Mouse (Mus musculus): ENCODE data around the gene Plxnc1. TPM values are rescaled to one million over a fixed set of nuclear protein-coding genes. Genes with fewer than 3 reads are reported as not detected.
A peak's percentile ranks its signal among the peaks of the same experiment; 100 is the strongest.

Gene Plxnc1
- total and polyA plus RNA-seq, 2 experiments = 2.7 to 13.9 TPM

GRCm38 (mm10) chr10:94808275-94808674 lies 136.4 kb downstream of the Plxnc1 start:
- Histone ChIP-seq H3K27ac (replicated peaks; ENCODE audit: insufficient read depth, low read depth, low read length) (no peak overlapping the region), H3K9ac (ENCODE audit: low read depth, low read length) (no peak overlapping the region), H3K4me3 (ENCODE audit: insufficient read depth, low read depth, low read length) (no peak overlapping the region), H3K27me3 (ENCODE audit: control insufficient read depth, insufficient read depth, low read length) (no peaks in the 10 kb centered on the region), H3K36me3 (ENCODE audit: control insufficient read depth, insufficient read depth, low read length) (no peaks in the 10 kb centered on the region), H3K79me2 (ENCODE audit: control insufficient read depth, insufficient read depth, low read length) (no peaks in the 10 kb centered on the region), H3K4me1 (ENCODE audit: control insufficient read depth, insufficient read depth, low read length) (0 out of 2 replicates have a peak, but pooled peaks cover 2% of the 10 kb centered on the region)
- no peak for TF ChIP-seq CTCF (IDR thresholded peaks at IDR 0.05; ENCODE audit: low read depth, low read length)
- TF ChIP-seq POLR2A (IDR thresholded peaks at IDR 0.05; ENCODE audit: extremely low read depth, insufficient read depth, low read length) = no peak
- DNase-seq (ENCODE audit: extremely low read depth, low read depth, low spot score) = no peak
- 79% methylated on average over 6 of the region's 6 CpGs for WGBS

- H3K4me1 ChIP-seq (ENCODE audit: control insufficient read depth, insufficient read depth, low read length) = 0 out of 2 replicates have a peak, but pooled peaks cover 2% of the 10 kb centered on the region
- no peak overlapping the region for H3K27ac ChIP-seq (replicated peaks; ENCODE audit: insufficient read depth, low read depth, low read length)
- H3K9ac ChIP-seq (ENCODE audit: low read depth, low read length) = no peak overlapping the region
- H3K36me3 ChIP-seq (ENCODE audit: control insufficient read depth, insufficient read depth, low read length) = no peaks in the 10 kb centered on the region
- DNase-seq (ENCODE audit: extremely low read depth, low read depth, low spot score) = no peak
- H3K27me3 ChIP-seq (ENCODE audit: control insufficient read depth, insufficient read depth, low read length) = no peaks in the 10 kb centered on the region
- no peak for TF ChIP-seq POLR2A (IDR thresholded peaks at IDR 0.05; ENCODE audit: extremely low read depth, insufficient read depth, low read length)
- TF ChIP-seq CTCF (IDR thresholded peaks at IDR 0.05; ENCODE audit: low read depth, low read length) = no peak
- no peak overlapping the region for H3K4me3 ChIP-seq (ENCODE audit: insufficient read depth, low read depth, low read length)
- 43% methylated on average over 7 of the region's 7 CpGs for WGBS
- H3K79me2 ChIP-seq (ENCODE audit: control insufficient read depth, insufficient read depth, low read length) = no peaks in the 10 kb centered on the region
These were observed 137.3 kb downstream of the Plxnc1 start for GRCm38 (mm10) chr10:94807323-94807722.

GRCm38 (mm10) chr10:94804909-94805220 lies 139.8 kb downstream of the Plxnc1 start:
- 88% methylated on average over 1 of the region's 1 CpGs for WGBS
- peaks cover 4% of the 10 kb centered on the region; the same call in 1 of the 2 replicates for H3K4me1 ChIP-seq (ENCODE audit: control insufficient read depth, insufficient read depth, low read length)

GRCm38 (mm10) chr10:94804029-94804908 lies 140.4 kb downstream of the Plxnc1 start:
- Histone ChIP-seq H3K27ac (replicated peaks; ENCODE audit: insufficient read depth, low read depth, low read length) (no peak overlapping the region), H3K4me1 (ENCODE audit: control insufficient read depth, insufficient read depth, low read length) (peaks cover 4% of the 10 kb centered on the region; the same call in 1 of the 2 replicates), H3K27me3 (ENCODE audit: control insufficient read depth, insufficient read depth, low read length) (no peaks in the 10 kb centered on the region), H3K4me3 (ENCODE audit: insufficient read depth, low read depth, low read length) (no peak overlapping the region), H3K79me2 (ENCODE audit: control insufficient read depth, insufficient read depth, low read length) (no peaks in the 10 kb centered on the region), H3K36me3 (ENCODE audit: control insufficient read depth, insufficient read depth, low read length) (no peaks in the 10 kb centered on the region), H3K9ac (ENCODE audit: low read depth, low read length) (no peak overlapping the region)
- no peak for DNase-seq (ENCODE audit: extremely low read depth, low read depth, low spot score)
- WGBS = 78% methylated on average over 10 of the region's 10 CpGs
- TF ChIP-seq CTCF (IDR thresholded peaks at IDR 0.05; ENCODE audit: low read depth, low read length) (no peak), POLR2A (IDR thresholded peaks at IDR 0.05; ENCODE audit: extremely low read depth, insufficient read depth, low read length) (no peak)

More at GRCm38 (mm10) chr10:94804909-94805220, 139.8 kb downstream of the Plxnc1 start:
- Histone ChIP-seq H3K4me3 (ENCODE audit: insufficient read depth, low read depth, low read length) (no peak overlapping the region), H3K79me2 (ENCODE audit: control insufficient read depth, insufficient read depth, low read length) (no peaks in the 10 kb centered on the region), H3K27ac (replicated peaks; ENCODE audit: insufficient read depth, low read depth, low read length) (no peak overlapping the region), H3K9ac (ENCODE audit: low read depth, low read length) (no peak overlapping the region), H3K27me3 (ENCODE audit: control insufficient read depth, insufficient read depth, low read length) (no peaks in the 10 kb centered on the region), H3K36me3 (ENCODE audit: control insufficient read depth, insufficient read depth, low read length) (no peaks in the 10 kb centered on the region)
- DNase-seq (ENCODE audit: extremely low read depth, low read depth, low spot score) = no peak
- TF ChIP-seq POLR2A (IDR thresholded peaks at IDR 0.05; ENCODE audit: extremely low read depth, insufficient read depth, low read length) = no peak
- TF ChIP-seq CTCF (IDR thresholded peaks at IDR 0.05; ENCODE audit: low read depth, low read length) = no peak

GRCm38 (mm10) chr10:94800677-94801354 lies 143.8 kb downstream of the Plxnc1 start:
- WGBS = 83% methylated on average over 7 of the region's 7 CpGs
- H3K27me3 ChIP-seq (ENCODE audit: control insufficient read depth, insufficient read depth, low read length) = no peaks in the 10 kb centered on the region
- H3K4me3 ChIP-seq (ENCODE audit: insufficient read depth, low read depth, low read length) = no peak overlapping the region
- peak overlapping the region; percentile 50 for H3K27ac ChIP-seq (replicated peaks; ENCODE audit: insufficient read depth, low read depth, low read length)
- H3K36me3 ChIP-seq (ENCODE audit: control insufficient read depth, insufficient read depth, low read length) = no peaks in the 10 kb centered on the region; the same call in 1 of the 2 replicates
- peaks cover 3% of the 10 kb centered on the region; the same call in 1 of the 2 replicates for H3K4me1 ChIP-seq (ENCODE audit: control insufficient read depth, insufficient read depth, low read length)
- no peaks in the 10 kb centered on the region for H3K79me2 ChIP-seq (ENCODE audit: control insufficient read depth, insufficient read depth, low read length)
- H3K9ac ChIP-seq (ENCODE audit: low read depth, low read length) = no peak overlapping the region
- peak; percentile 18 for DNase-seq (ENCODE audit: extremely low read depth, low read depth, low spot score)
- TF ChIP-seq POLR2A (IDR thresholded peaks at IDR 0.05; ENCODE audit: extremely low read depth, insufficient read depth, low read length) (no peak), CTCF (IDR thresholded peaks at IDR 0.05; ENCODE audit: low read depth, low read length) (no peak)

Measured in liver, adult 2 months (tissue).